Mouse (Mus musculus) embryonic fibroblast, embryonic 13.5 days (primary cell): ENCODE measurements around the gene Cys1. TPM values are rescaled to one million over a fixed set of nuclear protein-coding genes. Genes with fewer than 3 reads are reported as not detected.

Experiments used
- H3K27ac ChIP-seq: 2 replicates; pipeline ENCODE4 v1.5.1; 2012; ENCODE audit warnings: low read length, control low read depth, inconsistent platforms; ENCODE audit not compliant: insufficient read depth
- H3K4me1 ChIP-seq: 2 replicates; pipeline ENCODE4 v1.6.1; 2011; ENCODE audit warnings: low read length; ENCODE audit not compliant: control insufficient read depth, insufficient read depth
- H3K4me3 ChIP-seq: 2 replicates; pipeline ENCODE4 v1.5.1; 2011; ENCODE audit warnings: mild to moderate bottlenecking, control low read depth, low read length; ENCODE audit not compliant: insufficient read depth
- CTCF ChIP-seq: IDR thresholded peaks from 2 replicates; pipeline ENCODE4 v1.5.1; 2011; ENCODE audit warnings: mild to moderate bottlenecking, control low read depth, low read length, moderate library complexity, borderline replicate concordance; ENCODE audit not compliant: insufficient read depth
- POLR2A ChIP-seq: IDR thresholded peaks from 2 replicates; pipeline ENCODE4 v1.6.1; 2011; ENCODE audit warnings: low read depth, mild to moderate bottlenecking, control low read depth, low read length, moderate library complexity
- polyA plus RNA-seq: library from polyadenylated mRNA; stranded (reverse); fragments of >200 nt; gene quantifications from 2 replicates; pipeline ENCODE4 v1.2.4, GENCODE M21; 2011; ENCODE audit warnings: low read depth; ENCODE audit not compliant: missing spikeins, insufficient read length

The Cys1 gene
- polyA plus RNA-seq, 1 experiment: 3.4 TPM

DNA sequence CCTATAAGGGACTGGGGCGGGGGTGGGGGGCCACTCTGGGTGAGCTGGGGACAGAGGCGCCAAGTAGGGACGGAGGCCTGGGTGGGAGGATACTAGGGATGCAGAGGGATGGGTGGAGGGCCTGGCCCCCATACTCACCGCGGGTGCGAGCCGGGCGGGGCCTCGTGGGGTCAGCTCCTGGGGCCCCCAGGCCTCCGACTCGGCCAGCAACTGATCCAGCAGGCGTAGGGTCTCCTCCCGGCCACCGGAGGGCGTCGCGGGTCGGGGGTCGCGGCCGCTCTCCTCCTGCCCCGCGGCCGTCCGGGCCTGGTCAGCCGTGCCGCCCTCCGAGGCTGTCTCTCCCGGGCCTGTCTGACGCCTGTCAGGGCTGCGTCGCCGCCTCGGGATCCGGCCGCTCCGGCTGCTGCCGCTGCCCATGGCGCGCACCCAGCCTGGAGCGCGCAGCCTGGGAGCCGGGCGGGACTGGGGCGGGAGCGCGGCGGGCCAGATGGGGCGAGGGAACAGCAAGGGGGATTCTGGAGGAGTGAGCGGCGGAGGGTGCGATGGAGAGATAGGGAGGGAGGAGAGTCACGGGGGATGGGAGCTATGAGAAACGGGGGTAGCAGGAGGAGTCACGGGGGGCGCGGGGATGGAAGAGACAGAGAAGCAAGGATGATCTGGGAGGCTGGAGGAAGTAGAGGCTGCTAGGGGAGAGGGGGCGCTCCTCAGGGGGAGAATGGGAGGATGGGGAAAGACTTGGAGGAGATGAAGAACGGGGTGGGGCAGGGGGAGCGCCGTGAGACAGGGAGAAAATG is 924 bp downstream of the Cys1 start:
- Histone ChIP-seq H3K4me1 (0 out of 2 replicates have a peak, but pooled peaks cover 5% of the 10 kb centered on the region), H3K27ac (no peak overlapping the region), H3K4me3 (peak overlapping the region; percentile 24)
- peak; percentile 25; the same call in 1 of the 2 replicates for TF ChIP-seq POLR2A
- TF ChIP-seq CTCF: no peak

DNA sequence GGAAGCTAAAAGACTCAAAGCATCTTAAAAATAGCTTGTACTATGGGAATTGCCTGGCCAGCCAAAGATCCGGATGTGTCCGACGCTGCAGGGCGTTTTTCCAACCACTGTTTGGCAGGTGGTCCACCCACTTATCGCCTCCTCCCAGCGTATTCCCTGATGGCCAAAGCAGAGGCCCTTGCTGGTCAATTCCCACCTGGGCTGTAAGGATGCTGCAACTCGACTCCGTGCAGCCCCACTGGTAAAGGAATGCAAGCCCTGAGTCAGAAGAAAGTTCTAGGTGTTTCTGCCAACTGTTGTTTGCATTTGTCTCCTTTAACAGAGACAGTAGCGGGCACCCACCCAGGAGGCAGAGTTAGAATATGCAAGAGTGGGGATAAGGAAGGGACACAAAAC is 1.5 kb downstream of the Cys1 start:
- TF ChIP-seq POLR2A (no peak), CTCF (no peak)
- Histone ChIP-seq H3K4me3 (no peak overlapping the region), H3K27ac (no peak overlapping the region), H3K4me1 (0 out of 2 replicates have a peak, but pooled peaks cover 5% of the 10 kb centered on the region)

DNA sequence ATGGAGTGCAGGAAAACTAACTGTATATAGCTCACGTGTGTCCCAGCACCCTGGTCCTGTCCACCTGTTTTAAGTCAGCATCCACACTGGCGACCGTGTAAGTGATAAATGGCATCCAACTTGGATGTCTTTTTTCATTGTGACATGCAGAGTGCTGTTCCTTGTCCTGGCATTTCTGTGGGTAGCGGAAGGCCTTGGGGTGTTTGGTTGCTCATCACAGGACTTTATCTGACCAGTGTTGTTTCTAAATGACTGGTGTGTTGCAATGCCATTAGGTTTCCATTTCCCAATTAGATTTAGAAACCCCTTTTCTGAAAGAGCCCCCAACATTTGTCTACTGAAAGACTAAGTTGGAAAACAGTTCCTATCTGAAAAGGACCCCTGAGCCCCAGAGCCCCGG is 19.5 kb downstream of the Cys1 start:
- no peak overlapping the region for H3K27ac ChIP-seq
- H3K4me3 ChIP-seq: no peak overlapping the region
- TF ChIP-seq CTCF (no peak), POLR2A (no peak)
- no peaks in the 10 kb centered on the region for H3K4me1 ChIP-seq

DNA sequence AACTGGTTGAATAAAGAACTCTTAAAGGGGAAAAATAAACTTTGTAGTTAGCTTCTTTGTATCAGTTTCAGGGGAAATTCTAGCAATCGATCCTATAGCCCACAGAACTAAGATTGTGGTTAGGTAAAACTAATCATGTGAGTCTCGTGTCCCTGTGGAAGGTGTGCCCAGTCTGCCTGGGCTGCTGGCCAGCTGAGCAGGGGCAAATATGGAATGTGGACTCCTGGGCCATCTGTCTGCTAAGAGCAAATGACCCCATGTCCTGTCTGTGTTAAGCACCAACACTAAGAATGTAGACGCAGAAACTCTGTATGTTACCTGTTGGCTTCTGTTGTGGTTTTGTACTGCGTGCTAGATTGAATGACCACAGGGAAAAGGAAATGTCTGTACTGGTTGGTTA is 20.5 kb downstream of the Cys1 start:
- Histone ChIP-seq H3K4me1 (no peaks in the 10 kb centered on the region), H3K27ac (no peak overlapping the region), H3K4me3 (no peak overlapping the region)
- TF ChIP-seq POLR2A: no peak
- TF ChIP-seq CTCF: no peak

DNA sequence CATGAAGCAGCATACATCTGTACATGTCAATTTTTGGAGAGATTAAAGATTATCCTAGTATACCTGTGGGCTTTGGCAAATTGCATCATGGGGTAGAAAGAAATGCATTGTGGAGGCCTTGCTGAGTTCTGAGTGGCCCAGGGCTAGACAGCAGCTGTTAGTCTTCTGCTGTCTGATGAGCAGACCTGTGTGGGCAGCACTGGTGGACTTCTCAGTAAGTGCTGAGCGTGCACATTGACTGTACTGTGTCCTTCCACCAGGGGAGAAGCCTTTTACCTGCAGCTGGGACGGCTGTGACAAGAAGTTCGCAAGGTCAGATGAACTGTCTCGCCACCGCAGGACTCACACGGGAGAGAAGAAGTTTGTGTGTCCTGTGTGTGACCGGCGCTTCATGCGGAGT is 21.7 kb downstream of the Cys1 start:
- no peak for TF ChIP-seq POLR2A
- TF ChIP-seq CTCF: no peak
- Histone ChIP-seq H3K4me3 (no peak overlapping the region), H3K27ac (no peak overlapping the region), H3K4me1 (no peaks in the 10 kb centered on the region)

DNA sequence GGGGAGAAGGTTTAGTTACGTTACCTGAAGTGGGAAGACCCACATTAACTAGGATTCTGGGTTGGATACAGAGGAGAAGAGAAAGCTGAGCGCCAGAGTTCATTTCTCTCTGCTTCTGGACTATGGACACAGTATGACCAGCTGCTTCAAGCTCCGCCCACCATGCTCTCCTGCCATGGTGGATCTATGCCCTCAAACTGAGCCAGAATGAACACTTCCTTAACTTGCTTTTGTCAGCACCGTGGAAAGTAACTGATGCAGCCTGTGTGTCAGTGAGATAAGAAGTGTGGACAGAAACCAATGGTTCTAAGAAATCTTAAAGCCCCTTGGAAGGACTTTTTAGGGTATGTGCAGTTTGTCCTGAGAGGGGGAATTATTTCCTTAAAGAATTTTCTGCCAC is 22.6 kb downstream of the Cys1 start:
- Histone ChIP-seq H3K27ac (no peak overlapping the region), H3K4me1 (no peaks in the 10 kb centered on the region), H3K4me3 (no peak overlapping the region)
- TF ChIP-seq POLR2A (no peak), CTCF (no peak)

DNA sequence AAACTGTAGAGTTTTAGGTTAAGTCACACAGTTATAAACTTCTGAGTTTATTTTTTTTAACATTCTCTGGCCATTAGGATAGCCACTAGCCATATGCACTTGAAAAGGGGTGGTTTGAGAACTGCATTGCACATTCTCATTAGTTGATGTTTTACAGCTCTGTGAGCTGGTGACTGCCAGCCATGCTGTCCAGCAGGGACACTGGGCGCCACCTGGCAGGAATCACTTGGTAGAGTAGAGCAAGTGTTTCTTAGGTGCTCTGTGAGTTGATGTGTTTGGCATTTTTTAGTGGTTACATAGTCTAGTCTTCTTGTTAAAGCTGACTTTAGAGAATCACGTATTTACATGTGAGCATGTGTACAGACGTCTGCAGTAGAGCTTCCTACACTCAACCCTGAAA is 25.2 kb downstream of the Cys1 start:
- TF ChIP-seq CTCF: no peak
- no peak for TF ChIP-seq POLR2A
- no peak overlapping the region for H3K27ac ChIP-seq
- no peak overlapping the region for H3K4me3 ChIP-seq
- no peaks in the 10 kb centered on the region for H3K4me1 ChIP-seq

DNA sequence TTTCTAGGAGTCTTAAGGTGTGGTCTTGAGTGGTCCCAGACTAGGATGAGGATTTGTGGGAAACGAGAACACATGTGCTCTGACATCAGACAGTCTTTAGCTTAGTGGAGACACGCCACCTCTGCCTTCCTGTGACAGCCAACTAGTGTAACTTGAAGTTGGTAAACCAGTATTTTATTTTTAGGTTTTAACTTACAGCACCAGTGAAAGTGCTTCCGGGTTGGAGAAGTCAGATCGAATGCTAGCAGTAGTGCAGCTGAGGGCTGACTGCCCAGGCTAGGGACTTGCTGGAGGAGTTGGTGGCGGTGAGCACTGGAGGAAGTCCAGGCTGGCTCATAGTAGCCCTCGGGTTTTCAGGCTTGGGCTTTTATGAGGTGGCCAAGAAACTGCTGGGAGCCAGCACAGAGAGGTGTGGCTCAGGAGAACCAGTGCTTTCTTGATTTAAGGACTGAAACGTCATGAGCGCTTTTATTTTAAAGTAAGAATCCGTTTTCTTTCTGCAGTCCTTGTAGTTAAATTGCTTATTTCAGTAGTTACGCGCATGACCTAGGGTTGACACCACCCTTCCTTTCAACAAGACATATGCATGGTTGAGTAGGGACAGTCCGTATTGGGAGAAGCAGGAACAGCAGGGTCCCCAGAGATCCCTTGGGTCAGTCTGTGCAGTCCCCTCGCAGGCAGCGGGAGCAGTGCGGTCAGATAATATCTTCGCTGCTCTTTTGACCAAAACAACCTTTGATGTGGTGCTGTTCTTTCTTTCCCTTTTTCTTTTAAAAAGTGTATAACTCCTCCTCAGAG is 27.3 kb downstream of the Cys1 start:
- Histone ChIP-seq H3K4me3 (no peak overlapping the region), H3K27ac (no peak overlapping the region), H3K4me1 (0 out of 2 replicates have a peak, but pooled peaks cover 2% of the 10 kb centered on the region)
- TF ChIP-seq POLR2A (no peak), CTCF (no peak)

DNA sequence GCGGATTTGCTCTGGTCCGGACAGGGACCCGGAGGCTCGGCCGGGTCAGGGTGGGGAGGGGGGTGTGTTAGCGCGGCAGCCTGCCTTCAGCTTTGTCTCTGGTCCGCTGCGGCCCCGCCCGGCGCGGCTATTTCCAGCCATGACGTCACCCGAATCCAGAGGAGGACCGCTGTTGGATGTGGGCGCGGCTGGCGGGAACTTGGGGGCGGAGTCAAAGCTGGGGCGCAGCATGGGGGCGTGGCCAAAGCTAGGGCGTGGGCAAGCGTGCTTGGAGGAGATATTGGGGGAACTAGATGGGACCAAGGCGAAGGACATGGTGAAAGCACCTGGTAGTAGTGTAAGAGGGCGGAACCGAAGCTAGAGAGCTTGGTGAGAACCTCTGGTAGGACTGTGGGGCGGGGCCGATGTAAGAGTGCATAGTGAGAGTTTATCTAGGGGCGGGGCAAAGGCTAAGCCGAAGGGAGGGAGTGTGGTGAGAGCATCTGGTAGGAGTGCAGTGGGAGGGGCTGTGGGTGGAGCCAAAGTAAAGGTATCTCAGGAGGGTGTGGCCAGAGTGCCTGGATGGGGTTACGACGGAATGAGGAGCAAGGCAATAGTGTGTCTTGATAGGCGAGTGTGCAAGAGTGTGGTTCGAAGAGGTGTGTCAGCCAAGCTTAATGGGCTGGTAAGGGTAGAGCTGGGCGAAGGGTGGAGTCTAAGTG is 29.8 kb downstream of the Cys1 start:
- H3K4me1 ChIP-seq: 0 out of 2 replicates have a peak, but pooled peaks cover 2% of the 10 kb centered on the region
- H3K4me3 ChIP-seq: peak overlapping the region; percentile 71
- no peak overlapping the region for H3K27ac ChIP-seq
- TF ChIP-seq POLR2A (no peak), CTCF (no peak)

DNA sequence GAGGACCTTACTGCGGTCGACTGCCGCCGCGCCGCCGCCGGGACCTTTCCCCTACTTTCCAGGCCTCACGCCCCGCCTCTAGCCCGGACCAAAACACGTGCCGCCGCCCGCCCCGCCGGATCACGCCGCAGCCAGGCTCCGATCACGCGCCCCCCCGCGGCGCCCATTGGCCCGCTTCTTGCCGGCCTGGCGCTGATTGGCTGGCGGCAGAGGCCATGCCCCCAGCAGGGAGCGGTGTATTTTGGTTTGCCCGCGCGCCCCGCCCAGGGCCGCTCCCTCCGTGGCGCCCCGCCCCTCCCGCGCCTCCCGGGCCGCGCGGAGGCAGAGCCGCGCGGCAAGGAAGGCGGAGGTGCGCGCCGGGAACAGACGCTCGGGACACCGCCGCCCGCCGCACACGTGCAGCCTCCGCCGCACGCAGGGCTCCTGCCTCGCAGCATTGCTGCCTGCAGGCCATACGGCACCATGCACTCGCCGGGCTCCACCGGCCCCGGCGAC is 30.5 kb downstream of the Cys1 start, which contains the start of gene Klf11:
Gene Klf11, plus strand, starts transcription at position 212 of the 495 bp plus-strand sequence.
- TF ChIP-seq CTCF (no peak), POLR2A (peak; percentile 53; the same call in 1 of the 2 replicates)
- Histone ChIP-seq H3K4me3 (peak within 1 kb of the TSS; percentile 71), H3K27ac (no peak within 1 kb of the TSS), H3K4me1 (0 out of 2 replicates have a peak, but pooled peaks cover 2% of the 10 kb centered on the region)
